Mouse (Mus musculus): ENCODE data around the gene Lrg1.
A peak's percentile ranks its signal among the peaks of the same experiment; 100 is the strongest.
"Not testable (repeated sequence)": the region's sequence is repeated elsewhere in the genome, so short reads cannot be mapped to it uniquely, and the experiment has no call there.

Gene Lrg1

DNA sequence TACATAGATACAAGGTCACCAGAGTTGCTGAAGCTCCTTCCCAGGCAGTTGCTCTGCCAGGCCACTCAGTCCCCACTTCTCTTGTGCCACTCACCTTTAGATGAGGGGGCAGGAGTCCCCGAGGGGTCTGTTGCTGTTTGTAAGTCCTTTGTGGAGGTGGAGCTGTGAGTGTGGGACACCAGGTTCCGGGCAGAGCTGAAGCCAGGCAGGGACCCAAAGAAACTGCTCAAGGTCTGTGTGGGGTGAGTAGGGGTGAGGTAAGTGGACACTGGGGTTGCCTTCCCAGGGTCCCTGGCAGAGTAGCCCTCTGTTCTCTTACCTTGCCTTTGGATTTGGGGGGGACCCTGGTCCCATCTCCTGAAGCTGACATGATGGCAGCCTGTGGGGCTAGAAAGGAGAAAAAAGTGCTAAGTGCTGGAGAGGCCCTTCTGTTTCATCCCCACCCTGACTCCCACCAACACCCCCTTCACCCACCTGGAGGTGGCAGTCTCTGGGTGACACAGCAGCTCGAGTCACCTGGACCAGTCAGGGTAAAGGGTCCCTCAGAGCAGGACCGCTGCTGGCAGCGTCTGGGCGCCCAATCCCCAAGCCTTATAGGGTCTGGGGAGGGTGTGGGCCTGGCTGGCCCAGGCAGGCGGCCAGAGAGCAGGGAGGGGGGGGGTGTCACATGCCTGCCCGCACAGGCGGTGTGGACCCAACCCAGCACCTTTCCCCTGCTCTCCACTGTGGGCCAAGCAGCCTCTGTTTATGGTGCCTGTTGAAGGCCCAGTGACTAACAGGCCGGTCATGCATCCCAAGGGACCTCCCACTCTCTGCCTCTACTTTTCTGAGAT is 12.4 kb downstream of the Lrg1 start, which contains the start of gene Plin4:
Gene Plin4 (minus strand): TSS at position 585 of the 833 bp plus-strand sequence.
- peak; percentile 75 to 78 for DNase-seq (ENCODE audit: low spot score in 2 of 2)

DNA sequence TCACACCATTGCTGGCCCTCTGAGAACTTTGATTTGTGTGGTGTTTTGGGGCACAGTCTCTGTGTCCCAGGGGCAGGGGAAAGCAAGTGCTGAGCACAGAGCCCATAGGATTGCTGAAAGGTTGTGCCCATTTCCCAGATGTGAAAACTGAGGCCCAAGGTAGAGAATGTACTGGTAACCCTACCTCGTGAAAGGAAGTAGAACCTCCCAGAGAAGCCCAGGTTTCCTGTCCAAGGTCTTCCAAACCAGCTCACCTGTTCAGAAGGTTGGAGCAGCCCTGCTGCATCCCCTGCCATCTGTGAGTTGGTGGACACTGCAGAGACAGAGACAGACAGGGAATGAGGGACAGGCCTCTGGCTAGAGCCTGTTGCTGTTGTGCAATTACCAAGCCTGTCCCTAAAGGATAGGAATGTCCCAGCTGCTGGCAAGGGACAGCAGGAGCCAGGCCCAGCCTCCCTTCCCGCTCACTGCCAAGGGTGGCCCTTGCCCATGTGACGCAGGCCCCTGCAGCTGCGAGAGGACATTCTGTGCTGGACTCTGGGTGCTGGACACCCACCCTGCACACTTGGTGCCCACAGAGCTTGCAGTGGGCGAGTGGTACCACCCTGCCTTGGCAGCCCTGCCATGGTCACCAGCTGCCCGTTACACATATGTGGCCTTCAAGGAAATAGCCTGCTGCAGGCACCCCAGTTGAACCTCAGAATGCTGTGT is 13.3 kb downstream of the Lrg1 start:
- DNase-seq (ENCODE audit: low spot score in 2 of 2) = peak; percentile 89 to 91

- no peak for DNase-seq (ENCODE audit: low spot score in 2 of 2)
Measured at GRCm38 (mm10) chr17:56107736-56108135, 14.1 kb downstream of the Lrg1 start.

DNA sequence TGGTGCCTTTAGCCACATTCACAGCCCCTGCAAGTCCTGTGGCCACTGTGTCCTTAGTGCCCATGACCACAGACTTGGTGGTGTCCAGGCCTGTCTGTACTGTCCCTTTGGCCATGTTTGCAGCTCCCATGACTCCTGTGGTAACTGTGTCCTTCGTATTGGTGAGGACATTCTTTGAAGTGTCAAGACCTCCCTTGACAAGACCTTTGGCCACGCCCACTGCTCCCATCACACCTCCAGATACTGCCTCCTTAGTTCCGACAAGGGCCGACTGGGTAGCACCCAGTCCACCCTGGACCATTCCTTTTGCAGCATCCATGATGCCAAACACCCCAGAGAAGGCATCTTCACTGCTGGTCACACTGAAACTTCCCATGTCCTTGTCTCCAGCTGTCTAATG is 14.8 kb downstream of the Lrg1 start:
- no peak for DNase-seq (ENCODE audit: low spot score in 2 of 2)

DNA sequence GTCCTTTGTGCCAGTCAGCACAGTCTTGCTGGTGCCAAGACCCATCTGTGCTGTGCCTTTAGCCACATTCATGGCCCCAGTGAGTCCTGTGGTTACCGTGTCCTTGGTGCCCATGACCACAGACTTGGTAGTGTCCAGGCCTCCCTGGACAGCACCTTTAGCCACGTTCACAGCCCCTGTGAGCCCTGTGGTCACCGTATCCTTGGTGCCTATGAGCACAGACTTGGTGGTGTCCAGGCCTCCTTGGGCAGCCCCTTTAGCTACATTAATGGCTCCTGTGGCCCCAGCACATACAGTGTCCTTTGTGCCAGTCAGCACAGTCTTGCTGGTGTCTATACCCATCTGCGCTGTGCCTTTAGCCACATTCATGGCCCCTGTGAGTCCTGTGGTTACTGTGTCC is 15.4 kb downstream of the Lrg1 start:
- not testable (repeated sequence) for DNase-seq (ENCODE audit: low spot score in 2 of 2)

DNA sequence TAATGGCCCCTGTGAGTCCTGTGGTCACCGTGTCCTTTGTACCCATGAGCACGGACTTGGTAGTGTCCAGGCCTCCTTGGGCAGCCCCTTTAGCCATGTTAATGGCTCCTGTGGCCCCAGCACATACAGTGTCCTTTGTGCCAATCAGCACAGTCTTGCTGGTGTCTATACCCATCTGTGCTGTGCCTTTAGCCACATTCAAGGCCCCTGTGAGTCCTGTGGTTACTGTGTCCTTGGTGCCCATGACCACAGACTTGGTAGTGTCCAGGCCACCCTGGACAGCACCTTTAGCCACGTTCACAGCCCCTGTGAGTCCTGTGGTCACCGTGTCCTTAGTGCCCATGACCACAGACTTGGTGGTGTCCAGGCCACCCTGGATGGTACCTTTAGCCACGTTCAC is 17.0 kb downstream of the Lrg1 start:
- DNase-seq (ENCODE audit: low spot score in 2 of 2) = not testable (repeated sequence)

- no peak for DNase-seq (ENCODE audit: low spot score in 2 of 2)
Measured at GRCm38 (mm10) chr17:56103465-56104285, 18.1 kb downstream of the Lrg1 start.

DNA sequence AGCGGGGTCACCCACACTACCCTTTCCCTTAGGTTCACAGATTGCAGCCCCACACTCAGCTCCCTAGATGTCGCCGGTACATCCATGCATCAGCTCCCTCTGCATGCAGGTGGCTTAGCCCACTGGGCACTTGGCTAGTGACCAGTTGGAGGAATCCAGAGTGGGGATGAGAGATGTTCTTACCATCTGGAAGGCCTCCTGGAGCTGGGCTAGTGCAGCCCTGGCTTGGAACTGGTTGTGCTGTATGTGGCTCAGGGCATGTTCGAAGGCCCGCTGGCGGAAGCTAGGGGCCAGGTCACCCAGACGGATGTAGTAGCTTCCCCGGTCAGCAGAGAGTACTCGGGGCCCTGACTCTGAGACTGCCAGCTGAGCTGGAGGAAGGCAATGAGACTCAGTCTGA is 18.9 kb downstream of the Lrg1 start:
- DNase-seq (ENCODE audit: low spot score in 2 of 2) = no peak

- DNase-seq (ENCODE audit: low spot score in 2 of 2) = no peak
Measured at GRCm38 (mm10) chr17:56102158-56102557, 19.6 kb downstream of the Lrg1 start.

DNA sequence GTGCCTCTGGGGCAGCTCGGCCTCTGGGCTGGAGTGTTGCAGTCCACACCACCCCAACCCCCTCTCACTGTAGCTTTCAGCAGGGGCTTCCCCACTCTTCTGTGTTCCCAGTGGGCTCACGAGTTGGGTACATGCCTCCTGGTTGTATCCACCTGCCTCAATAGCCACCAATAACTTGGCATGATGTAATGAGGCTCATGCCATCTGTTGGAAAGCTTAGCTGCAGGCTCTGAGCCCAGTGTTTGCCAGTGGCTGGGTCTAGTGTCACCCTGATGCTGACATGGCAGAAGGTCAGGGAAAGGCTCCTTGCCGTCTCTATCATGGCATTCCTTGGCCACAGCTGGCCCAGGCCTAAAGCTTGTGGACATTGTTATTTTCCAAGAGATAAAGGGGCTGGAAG is 21.0 kb downstream of the Lrg1 start:
- DNase-seq (ENCODE audit: low spot score in 2 of 2) = no peak

DNA sequence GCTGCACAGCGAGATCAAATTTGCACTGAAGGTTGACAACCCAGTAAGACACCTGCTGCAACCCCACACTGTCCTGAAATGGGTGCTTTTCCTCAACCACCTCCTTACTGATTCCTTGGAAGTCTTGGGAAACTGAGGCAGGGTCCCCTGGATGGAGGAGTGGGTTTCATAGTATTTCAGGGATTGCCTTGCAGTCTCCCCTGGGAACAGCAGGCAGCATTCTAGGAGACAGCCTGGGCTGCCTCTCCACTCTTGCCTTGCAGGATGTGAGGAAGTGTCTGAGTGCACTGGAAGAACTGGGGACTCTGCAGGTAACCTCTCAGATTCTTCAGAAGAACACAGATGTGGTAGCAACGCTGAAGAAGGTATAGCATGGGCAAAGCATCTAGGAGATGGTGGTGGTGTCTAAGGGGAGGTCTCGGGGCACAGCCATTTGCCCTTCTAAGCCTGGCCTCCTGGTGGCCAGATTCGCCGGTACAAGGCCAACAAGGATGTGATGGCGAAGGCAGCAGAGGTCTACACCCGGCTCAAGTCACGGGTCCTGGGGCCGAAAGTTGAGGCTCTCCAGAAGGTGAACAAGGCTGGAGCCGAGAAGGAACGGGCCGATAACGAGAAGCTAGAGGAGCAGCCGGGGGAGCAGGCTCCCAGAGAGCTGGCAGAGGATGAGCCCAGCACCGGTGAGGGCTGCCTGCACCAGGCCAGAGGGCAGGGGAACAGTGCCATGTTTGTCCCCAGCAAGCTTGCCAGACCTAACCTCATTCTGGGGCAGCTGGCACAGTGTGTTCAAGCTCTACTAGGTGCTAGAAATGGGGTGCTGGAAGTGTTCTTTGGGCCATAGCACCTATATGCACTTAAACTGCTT is 22.9 kb downstream of the Lrg1 start:
- DNase-seq (ENCODE audit: low spot score in 2 of 2) = no peak

- DNase-seq (ENCODE audit: low spot score in 2 of 2) = no peak
Measured at GRCm38 (mm10) chr17:56098180-56098579, 23.6 kb downstream of the Lrg1 start.

DNA sequence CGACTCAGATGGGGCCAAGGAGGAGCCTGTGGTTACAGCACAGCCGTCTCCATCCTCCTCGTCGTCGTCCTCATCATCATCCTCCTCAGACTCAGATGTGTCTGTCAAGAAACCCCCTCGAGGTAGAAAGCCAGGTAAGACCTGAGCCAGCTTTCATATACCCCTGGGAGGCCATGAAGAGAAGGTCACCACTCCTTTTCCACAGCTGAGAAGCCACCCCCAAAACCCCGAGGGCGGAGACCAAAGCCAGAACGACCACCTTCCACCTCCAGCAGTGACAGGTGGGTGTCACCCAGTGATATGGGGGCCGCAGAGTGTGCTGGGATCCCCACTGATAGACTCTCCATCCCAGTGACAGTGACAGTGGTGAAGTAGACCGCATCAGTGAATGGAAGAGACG is 24.9 kb downstream of the Lrg1 start:
- DNase-seq (ENCODE audit: low spot score in 2 of 2) = no peak

GRCm38 (mm10) chr17:56092794-56093193 is 29.0 kb downstream of the Lrg1 start:
- DNase-seq (ENCODE audit: low spot score in 2 of 2) = no peak

- DNase-seq (ENCODE audit: low spot score in 2 of 2) = no peak
Measured at GRCm38 (mm10) chr17:56092312-56092711, 29.5 kb downstream of the Lrg1 start.

DNA sequence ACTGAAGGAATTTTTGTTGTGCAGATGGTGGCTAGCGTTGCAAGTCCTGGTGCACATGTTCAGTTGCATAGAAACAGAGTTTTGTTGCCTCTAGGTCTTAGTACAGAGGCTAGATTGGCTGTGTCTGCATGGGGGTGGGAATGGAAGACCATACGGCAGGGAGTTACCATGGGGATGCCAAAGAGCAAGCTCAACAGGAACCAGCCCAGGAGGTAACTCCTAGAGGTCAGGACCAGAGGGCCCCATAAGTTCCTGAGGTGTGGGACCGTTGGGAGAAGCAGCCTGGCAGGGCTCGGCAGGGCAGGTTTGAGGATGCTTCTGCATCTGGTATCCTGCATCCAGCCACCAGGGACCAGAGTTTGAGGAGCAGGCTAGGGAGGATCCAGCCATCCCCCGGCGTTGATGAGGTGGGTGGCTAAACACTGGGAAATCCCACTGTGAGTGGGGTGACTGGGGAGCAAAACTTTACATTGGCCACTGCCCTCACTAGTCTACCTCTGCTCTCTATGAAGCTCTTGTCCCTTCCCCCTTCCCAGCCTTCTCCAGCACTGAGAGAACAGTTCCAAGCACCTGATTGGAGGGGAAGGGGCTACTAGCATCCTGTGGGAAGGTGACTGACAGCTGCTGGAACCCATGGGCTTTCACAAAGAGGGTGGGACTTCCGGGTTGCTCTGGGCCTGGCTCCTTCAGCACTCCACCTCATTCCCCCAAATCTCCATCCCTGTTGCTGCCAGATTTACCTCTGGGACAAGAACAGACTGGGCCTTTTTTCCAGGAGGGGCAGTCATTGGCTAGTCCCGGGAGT is 40.8 kb downstream of the Lrg1 start:
- no peak for DNase-seq (ENCODE audit: low spot score in 2 of 2)

DNA sequence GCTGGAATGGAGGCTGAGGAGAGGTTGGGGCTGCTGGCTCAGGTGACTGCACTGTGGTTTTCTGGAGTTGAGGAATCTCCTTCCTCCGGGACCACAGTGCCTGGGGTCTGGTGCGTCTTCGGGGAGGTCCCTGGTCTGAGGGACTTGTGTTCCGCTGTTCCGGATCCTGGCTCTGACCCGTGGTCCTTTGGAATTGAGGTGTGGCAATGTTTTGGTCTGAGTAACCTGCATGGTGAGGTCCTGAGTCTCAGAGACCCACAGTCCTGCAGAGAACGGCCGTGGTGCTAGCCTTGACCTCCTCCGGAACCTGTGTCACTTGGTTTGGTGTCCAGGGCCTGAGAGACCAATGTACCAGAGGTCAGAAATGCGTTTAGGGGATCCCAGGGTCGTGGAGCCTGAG is 41.9 kb downstream of the Lrg1 start:
- peak in 1 of 2 experiments; percentile 22 for DNase-seq (ENCODE audit: low spot score in 2 of 2)

DNA sequence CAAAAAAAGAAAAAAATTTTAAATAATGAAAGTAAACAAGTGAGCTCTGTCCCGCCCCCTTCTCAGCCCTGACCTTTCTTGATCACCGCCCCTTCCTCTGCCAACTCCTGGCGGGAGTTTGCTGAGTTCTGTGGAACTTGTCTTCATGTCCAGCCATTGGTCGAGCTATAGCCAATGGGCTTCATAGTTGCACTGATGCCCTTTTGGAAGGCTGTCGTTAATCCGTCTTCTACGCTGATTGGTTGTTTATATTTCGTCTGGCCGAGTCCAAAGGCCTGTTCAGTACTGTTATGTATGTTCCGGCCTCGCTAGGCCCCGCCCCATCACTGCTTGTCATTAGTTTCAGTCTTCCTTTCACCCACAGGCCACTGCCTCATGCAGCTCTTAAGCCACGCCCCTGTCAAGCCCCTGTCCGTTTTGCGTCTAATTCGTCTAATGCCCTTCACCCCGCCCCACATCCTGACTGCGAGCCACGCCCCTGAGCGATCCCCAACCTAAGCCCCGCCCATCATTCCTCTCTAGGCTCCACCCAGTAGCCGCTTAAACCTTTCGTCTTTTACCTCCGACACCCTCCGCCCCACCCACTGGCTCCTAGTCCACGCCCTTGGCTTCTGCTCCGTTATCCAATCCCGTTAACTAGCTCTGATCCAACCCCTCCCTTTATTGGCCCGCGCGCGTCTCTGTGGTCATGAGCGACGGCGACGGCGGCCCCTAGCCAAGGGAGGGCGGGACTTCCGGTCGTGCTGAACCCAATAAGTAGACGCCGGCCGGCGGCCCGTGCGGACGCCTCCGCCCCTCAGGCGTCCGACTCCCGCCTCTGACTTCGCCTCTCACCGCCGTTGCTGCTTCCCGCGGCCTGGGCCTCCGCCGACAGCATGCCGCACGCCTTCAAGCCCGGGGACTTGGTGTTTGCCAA is 42.7 kb downstream of the Lrg1 start, which contains the start of gene Hdgfl2:
Gene Hdgfl2 (plus strand): TSS at position 755 of the 916 bp plus-strand sequence.
- peak; percentile 100 for DNase-seq (ENCODE audit: low spot score in 2 of 2)

- DNase-seq (ENCODE audit: low spot score in 2 of 2) = peak; percentile 20 to 34
Measured at GRCm38 (mm10) chr17:56078361-56078760, 43.4 kb downstream of the Lrg1 start.
